Mouse (Mus musculus): ENCODE measurements at regions not wholly inside any gene's neighbourhood (a gene's known extent, or its start where the extent isn't known, plus 50 kb on each side); places are given as distances from the start of the nearest gene placed in this dataset.
A peak's percentile ranks its signal among the peaks of the same experiment; 100 is the strongest.

- ATAC-seq, result no peak
Observed at GRCm38 (mm10) chr16:77444647-77445046, 157.2 kb downstream of the Gm11146 start.

GRCm38 (mm10) chr16:77444006-77444405 is 157.9 kb downstream of the Gm11146 start:
- ATAC-seq, result peak; percentile 23

- no peak for ATAC-seq
Observed at GRCm38 (mm10) chr16:77443318-77443717, 158.6 kb downstream of the Gm11146 start.

GRCm38 (mm10) chr16:77442866-77443265 is 159.0 kb downstream of the Gm11146 start:
- ATAC-seq, result no peak

GRCm38 (mm10) chr16:77431345-77431744 is 170.5 kb downstream of the Gm11146 start:
- no peak for ATAC-seq

GRCm38 (mm10) chr16:77422385-77423363 is 179.2 kb downstream of the Gm11146 start:
- no peak for ATAC-seq

GRCm38 (mm10) chr16:77421591-77422024 is 180.3 kb downstream of the Gm11146 start:
- no peak for ATAC-seq

GRCm38 (mm10) chr16:77421001-77421400 is 180.9 kb downstream of the Gm11146 start:
- ATAC-seq, result no peak

- ATAC-seq, result no peak
Observed at GRCm38 (mm10) chr16:77420136-77420860, 181.6 kb downstream of the Gm11146 start.

- no peak for ATAC-seq
Observed at GRCm38 (mm10) chr16:77419116-77419735, 182.7 kb downstream of the Gm11146 start.

GRCm38 (mm10) chr16:77418486-77418885 is 183.4 kb downstream of the Gm11146 start:
- ATAC-seq, result no peak

GRCm38 (mm10) chr16:77417791-77418190 is 184.1 kb downstream of the Gm11146 start:
- ATAC-seq, result no peak

- no peak for ATAC-seq
Observed at GRCm38 (mm10) chr16:77414562-77414961, 187.3 kb downstream of the Gm11146 start.

- ATAC-seq, result no peak
Observed at GRCm38 (mm10) chr16:77409168-77409567, 192.7 kb downstream of the Gm11146 start.

- ATAC-seq, result no peak
Observed at GRCm38 (mm10) chr16:77406999-77407398, 194.9 kb downstream of the Gm11146 start.

- no peak for ATAC-seq
Observed at GRCm38 (mm10) chr16:77405859-77406258, 196.0 kb downstream of the Gm11146 start.

GRCm38 (mm10) chr16:77405181-77405818 is 196.6 kb downstream of the Gm11146 start:
- no peak for ATAC-seq

GRCm38 (mm10) chr16:77402711-77403280 is 199.1 kb downstream of the Gm11146 start:
- no peak for ATAC-seq

- ATAC-seq, result no peak
Observed at GRCm38 (mm10) chr16:77401185-77401943, 200.5 kb downstream of the Gm11146 start.

GRCm38 (mm10) chr16:77400276-77400891 is 201.5 kb downstream of the Gm11146 start:
- no peak for ATAC-seq

- no peak for ATAC-seq
Observed at GRCm38 (mm10) chr16:77399846-77400275, 202.0 kb downstream of the Gm11146 start.

Measured in activated CD4-positive, CD25-positive, alpha-beta regulatory T cell, adult 4 months (primary cell).